Comparison of ENCODE assay signal across 11 mouse cellular contexts in the genomic region with DNA sequence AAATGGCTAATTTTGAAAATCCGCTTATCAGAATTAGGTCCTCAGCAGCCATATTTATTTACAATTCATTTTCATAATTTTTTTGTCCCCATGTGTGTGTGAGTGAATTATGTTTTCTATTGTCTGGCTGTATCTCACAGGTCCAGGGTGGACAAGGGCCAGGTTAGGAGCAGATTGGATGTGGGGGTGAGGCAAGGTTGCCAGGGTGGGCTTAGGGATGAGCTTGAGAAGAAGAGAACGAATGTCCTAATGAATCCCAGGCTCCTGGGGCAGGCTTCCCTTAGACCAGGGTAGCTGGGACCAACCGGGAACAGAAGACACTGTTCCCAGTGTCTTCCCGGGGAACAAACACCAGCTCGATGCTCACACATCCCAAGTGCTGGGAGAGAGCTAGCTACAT.
DNase-seq lines count a peak whose midpoint lies in the region; ATAC-seq and TF ChIP-seq lines count a peak whose summit lies in the region.
"Had no signal": no experiment of that assay in that cellular context is flagged by ENCODE, and none has a peak within 500 bp of the region (broad histone marks: within the 10 kb centered on the region; RNA-seq: fewer than 3 reads in every experiment).

No protein-coding gene starts in this region.

- peak overlapping the region; percentile 59; the same call in 1 of the 2 replicates for H3K4me2 ChIP-seq in heart, embryonic 13.5 days
- H3K4me2 ChIP-seq in heart, embryonic 11.5 days = no peak overlapping the region; the same call in 1 of the 2 replicates
- H3K4me2 ChIP-seq in forebrain, embryonic 12.5 days = peak overlapping the region; percentile 56
- peak overlapping the region; percentile 40 for H3K4me2 ChIP-seq in hindbrain, postnatal 0 days (ENCODE audit: low read depth, low read length)
- H3K4me2 ChIP-seq in neural tube, embryonic 12.5 days (replicated peaks) = peak overlapping the region; percentile 60
- H3K4me2 ChIP-seq: liver, embryonic 13.5 days had no signal

- H3K27me3 ChIP-seq in heart, embryonic 13.5 days (replicated peaks) = peaks cover 69% of the 10 kb centered on the region
- peaks cover 23% of the 10 kb centered on the region for H3K27me3 ChIP-seq in heart, embryonic 11.5 days (ENCODE audit: control insufficient read depth, insufficient read depth, low read length)
- H3K27me3 ChIP-seq in forebrain, embryonic 12.5 days = peaks cover 7% of the 10 kb centered on the region
- no peaks in the 10 kb centered on the region for H3K27me3 ChIP-seq in hindbrain, postnatal 0 days (ENCODE audit: insufficient read depth, low read length)
- H3K27me3 ChIP-seq in neural tube, embryonic 12.5 days (replicated peaks) = no peaks in the 10 kb centered on the region

- no peak overlapping the region for H3K4me3 ChIP-seq in heart, embryonic 13.5 days
- no peak overlapping the region for H3K4me3 ChIP-seq in heart, embryonic 11.5 days (ENCODE audit: low read depth, low read length)
- peak overlapping the region; percentile 31 for H3K4me3 ChIP-seq in forebrain, embryonic 12.5 days (replicated peaks)
- no peak overlapping the region for H3K4me3 ChIP-seq in hindbrain, postnatal 0 days (ENCODE audit: low read length)
- no peak overlapping the region for H3K4me3 ChIP-seq in neural tube, embryonic 12.5 days
- H3K4me3 ChIP-seq: liver, embryonic 13.5 days had no signal

- no peak for ATAC-seq in heart, embryonic 13.5 days (ENCODE audit: extremely low read depth, insufficient number of reproducible peaks, low FRiP score, low TSS enrichment)
- no peak for ATAC-seq in heart, embryonic 11.5 days (replicated peaks; ENCODE audit: insufficient number of reproducible peaks, low FRiP score, low TSS enrichment)
- ATAC-seq in forebrain, embryonic 12.5 days (ENCODE audit: low FRiP score) = no peak
- ATAC-seq in hindbrain, postnatal 0 days = no peak
- ATAC-seq in neural tube, embryonic 12.5 days (ENCODE audit: low FRiP score, low read depth) = no peak
- no peak for ATAC-seq in erythroblast, adult 5-6 weeks (replicated peaks; ENCODE audit: low FRiP score, poor library complexity, severe bottlenecking)

- H3K9ac ChIP-seq in heart, embryonic 13.5 days = no peak overlapping the region
- H3K9ac ChIP-seq in heart, embryonic 11.5 days (ENCODE audit: low read depth, low read length) = no peak overlapping the region
- H3K9ac ChIP-seq in forebrain, embryonic 12.5 days = peak overlapping the region; percentile 47
- no peak overlapping the region for H3K9ac ChIP-seq in hindbrain, postnatal 0 days (replicated peaks; ENCODE audit: low read length)
- H3K9ac ChIP-seq in neural tube, embryonic 12.5 days = no peak overlapping the region
- H3K9ac ChIP-seq: liver, embryonic 13.5 days had no signal

- DNase-seq in hindbrain, postnatal 0 days (ENCODE audit: low spot score) = no peak
- no peak for DNase-seq in thymus, postnatal 10 days (ENCODE audit: low spot score in 2 of 2)
- no peak for DNase-seq in right cerebral cortex, adult 2 months (ENCODE audit: low spot score in 2 of 2)
- DNase-seq: kidney, adult 8-10 months; liver, embryonic 13.5 days had no signal

- TF ChIP-seq CTCF in hindbrain, postnatal 0 days (IDR thresholded peaks at IDR 0.05; ENCODE audit: low read depth) = no peak

- 0 out of 2 replicates have a peak, but pooled peaks cover 3% of the 10 kb centered on the region for H3K4me1 ChIP-seq in heart, embryonic 13.5 days
- H3K4me1 ChIP-seq in heart, embryonic 11.5 days (ENCODE audit: control insufficient read depth, insufficient read depth, low read length) = no peaks in the 10 kb centered on the region
- peaks cover 53% of the 10 kb centered on the region for H3K4me1 ChIP-seq in forebrain, embryonic 12.5 days
- peaks cover 25% of the 10 kb centered on the region for H3K4me1 ChIP-seq in hindbrain, postnatal 0 days (ENCODE audit: insufficient read depth, low read length)
- H3K4me1 ChIP-seq in neural tube, embryonic 12.5 days = peaks cover 46% of the 10 kb centered on the region
- H3K4me1 ChIP-seq: liver, embryonic 13.5 days had no signal

- WGBS in heart, embryonic 13.5 days = 33% methylated on average over 5 of the region's 5 CpGs
- WGBS in heart, embryonic 11.5 days (ENCODE audit: insufficient replicate concordance) = 50% methylated on average over 5 of the region's 5 CpGs
- 47% methylated on average over 5 of the region's 5 CpGs for WGBS in forebrain, embryonic 12.5 days
- 43% methylated on average over 5 of the region's 5 CpGs for WGBS in hindbrain, postnatal 0 days
- WGBS in neural tube, embryonic 12.5 days = 60% methylated on average over 5 of the region's 5 CpGs

- no peaks in the 10 kb centered on the region for H3K36me3 ChIP-seq in heart, embryonic 13.5 days
- H3K36me3 ChIP-seq in heart, embryonic 11.5 days (ENCODE audit: control insufficient read depth, insufficient read depth, low read length) = no peaks in the 10 kb centered on the region
- H3K36me3 ChIP-seq in forebrain, embryonic 12.5 days (replicated peaks) = no peaks in the 10 kb centered on the region
- no peaks in the 10 kb centered on the region for H3K36me3 ChIP-seq in hindbrain, postnatal 0 days (ENCODE audit: insufficient read depth, low read length)
- H3K36me3 ChIP-seq in neural tube, embryonic 12.5 days = no peaks in the 10 kb centered on the region
- H3K36me3 ChIP-seq: liver, embryonic 13.5 days had no signal

- no peak overlapping the region for H3K27ac ChIP-seq in heart, embryonic 13.5 days (replicated peaks)
- no peak overlapping the region for H3K27ac ChIP-seq in heart, embryonic 11.5 days (ENCODE audit: low read depth, low read length)
- peak overlapping the region; percentile 70 for H3K27ac ChIP-seq in forebrain, embryonic 12.5 days
- H3K27ac ChIP-seq in hindbrain, postnatal 0 days = no peak overlapping the region
- H3K27ac ChIP-seq in neural tube, embryonic 12.5 days = no peak overlapping the region
- H3K27ac ChIP-seq: liver, embryonic 13.5 days; macrophage had no signal

- no peaks in the 10 kb centered on the region for H3K9me3 ChIP-seq in heart, embryonic 13.5 days
- no peaks in the 10 kb centered on the region for H3K9me3 ChIP-seq in heart, embryonic 11.5 days (replicated peaks; ENCODE audit: control insufficient read depth, low read length)
- no peaks in the 10 kb centered on the region for H3K9me3 ChIP-seq in forebrain, embryonic 12.5 days
- no peaks in the 10 kb centered on the region for H3K9me3 ChIP-seq in hindbrain, postnatal 0 days (ENCODE audit: low read length)
- no peaks in the 10 kb centered on the region for H3K9me3 ChIP-seq in neural tube, embryonic 12.5 days
- H3K9me3 ChIP-seq: liver, embryonic 13.5 days had no signal
